Mouse (Mus musculus): ENCODE measurements around the gene Spata2. TPM values are rescaled to one million over a fixed set of nuclear protein-coding genes. Genes with fewer than 3 reads are reported as not detected.

Spata2 gene
- total RNA-seq (2017): 9.5 and 9.7 TPM in 2 replicates

DNA sequence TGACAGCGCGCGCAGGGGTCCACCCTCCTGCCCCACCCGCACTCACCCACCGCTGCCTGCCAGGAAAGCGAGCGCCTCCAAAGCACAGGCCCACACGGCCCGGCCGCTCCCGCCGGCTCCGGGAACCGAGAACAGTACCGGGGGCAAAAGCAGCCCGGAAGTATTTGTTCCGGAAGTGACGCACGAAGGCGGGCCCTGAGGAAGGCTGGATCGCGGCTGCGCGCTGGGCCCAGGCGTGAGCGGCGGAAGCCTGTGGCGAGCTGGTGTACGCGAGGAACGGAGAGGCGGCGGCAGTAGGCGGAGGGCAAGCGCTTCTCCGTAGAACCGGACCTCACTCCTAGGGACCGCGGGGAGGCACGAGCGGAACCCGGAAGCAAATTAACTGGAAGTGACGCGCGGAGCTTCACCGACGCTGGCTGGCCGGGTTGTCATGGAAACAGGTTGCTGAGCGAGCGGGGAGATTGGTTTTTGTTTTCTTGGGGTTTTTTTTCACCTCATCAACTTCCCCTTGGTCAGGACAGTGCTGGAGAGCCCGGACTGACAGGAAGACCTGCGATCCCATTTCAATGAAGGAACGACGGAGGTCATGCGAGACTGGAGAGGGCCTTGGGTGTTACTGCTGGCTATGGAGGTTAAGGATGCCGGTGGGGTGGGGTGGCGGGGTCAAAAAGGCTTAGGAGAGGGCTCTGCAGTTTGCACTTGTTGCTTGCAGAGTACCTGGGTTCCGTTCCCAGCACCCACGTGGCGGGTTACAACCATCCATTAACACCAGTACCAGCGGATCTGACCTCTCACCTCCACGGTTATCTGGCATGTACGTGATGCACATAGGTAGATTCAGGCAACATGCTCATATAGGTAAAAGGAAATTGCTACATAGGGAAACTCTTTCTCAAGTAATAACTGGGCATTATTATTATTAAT is at the start of gene Spata2:
Spata2 (minus strand) TSS at position 175 of the 924 bp plus-strand sequence.
- ATAC-seq (ENCODE audit: extremely low read depth, insufficient number of reproducible peaks, low FRiP score, poor library complexity, severe bottlenecking): peak; percentile 82

DNA sequence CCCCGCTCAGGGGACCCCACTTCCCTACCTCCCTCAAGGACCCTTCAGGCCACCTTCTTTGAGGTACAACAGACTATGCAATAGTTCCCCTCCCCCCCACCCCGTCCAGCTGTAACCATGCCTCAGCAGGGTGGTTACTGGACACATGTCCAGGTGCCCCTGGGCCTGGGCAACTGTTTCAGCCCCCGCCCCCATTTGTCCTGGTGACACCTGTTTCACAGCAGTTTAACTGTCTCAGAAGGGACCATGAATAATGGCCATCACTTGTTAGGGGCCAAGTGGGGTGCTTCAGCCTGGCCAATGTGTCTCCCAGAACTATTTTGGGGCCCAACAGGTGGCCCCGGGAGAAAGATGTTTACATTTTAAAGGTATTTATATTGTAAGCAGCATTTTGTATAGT is 49.7 kb upstream of the Spata2 start:
- ATAC-seq (ENCODE audit: extremely low read depth, insufficient number of reproducible peaks, low FRiP score, poor library complexity, severe bottlenecking): no peak

DNA sequence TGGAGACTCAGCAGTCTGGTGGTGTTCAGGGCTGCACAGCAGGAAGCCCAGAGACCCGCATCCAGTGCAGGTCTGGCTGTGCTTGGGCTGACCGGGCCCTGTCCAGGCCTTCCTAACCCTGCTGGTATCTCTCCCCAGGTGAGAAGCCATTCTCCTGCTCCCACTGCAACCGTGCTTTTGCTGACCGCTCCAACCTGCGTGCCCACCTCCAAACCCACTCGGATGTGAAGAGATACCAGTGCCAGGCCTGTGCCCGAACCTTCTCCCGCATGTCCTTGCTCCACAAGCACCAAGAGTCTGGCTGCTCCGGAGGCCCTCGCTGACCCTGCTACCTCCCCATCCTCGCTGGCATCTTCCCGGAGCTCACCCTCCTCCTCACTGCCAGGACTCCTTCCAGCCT is 49.1 kb upstream of the Spata2 start:
- ATAC-seq (ENCODE audit: extremely low read depth, insufficient number of reproducible peaks, low FRiP score, poor library complexity, severe bottlenecking): no peak

DNA sequence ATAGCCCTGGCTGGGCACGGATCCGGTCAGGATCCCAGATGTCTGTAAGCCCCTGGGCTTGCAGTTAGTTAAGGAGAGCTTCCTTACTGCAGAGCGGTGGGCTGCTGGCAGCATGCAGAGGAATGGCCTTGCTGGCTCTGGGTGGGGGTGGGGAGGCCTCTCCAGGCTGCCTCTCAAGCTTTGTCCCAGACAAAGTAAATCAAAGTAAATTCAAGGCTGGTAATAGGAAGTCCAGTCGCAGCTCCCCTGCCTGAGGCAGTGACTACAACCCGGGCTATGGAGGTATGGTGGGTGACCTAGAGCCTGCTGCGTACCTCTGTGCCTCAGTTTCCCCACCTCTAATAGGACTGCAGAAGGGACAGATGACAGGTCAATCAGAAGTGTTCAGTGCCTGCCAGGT is 48.6 kb upstream of the Spata2 start:
- ATAC-seq (ENCODE audit: extremely low read depth, insufficient number of reproducible peaks, low FRiP score, poor library complexity, severe bottlenecking): no peak

DNA sequence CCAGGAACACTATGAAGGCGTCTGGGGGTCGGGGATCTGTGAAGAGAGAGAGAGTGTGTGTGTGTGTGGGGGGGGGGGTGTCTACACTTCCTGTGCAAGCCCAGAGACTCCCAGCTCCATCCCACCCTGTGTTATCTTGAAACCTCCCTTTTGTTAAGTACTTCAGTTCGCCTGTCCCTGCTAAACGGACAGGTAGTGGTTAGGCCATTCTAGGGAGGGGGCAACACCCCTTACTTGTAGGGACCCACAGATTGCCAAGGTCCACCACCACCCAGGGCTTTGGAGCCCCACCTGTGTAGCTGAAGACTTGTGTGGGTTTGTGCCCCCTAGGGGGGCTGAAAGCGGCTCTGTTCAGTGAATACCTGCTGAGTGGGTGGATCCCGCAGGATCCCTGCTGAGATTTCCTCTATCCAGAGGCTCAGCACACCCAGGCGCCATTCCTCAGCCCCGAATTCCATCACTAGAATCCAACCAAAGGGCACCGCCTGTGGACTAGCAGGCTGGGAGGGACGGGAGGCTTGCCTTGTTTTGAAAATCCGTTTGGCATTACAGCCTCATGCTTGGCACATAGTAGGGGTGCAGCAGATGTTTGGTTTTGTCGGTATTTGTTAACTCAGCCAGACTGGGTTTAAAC is 47.9 kb upstream of the Spata2 start:
- no peak for ATAC-seq (ENCODE audit: extremely low read depth, insufficient number of reproducible peaks, low FRiP score, poor library complexity, severe bottlenecking)

DNA sequence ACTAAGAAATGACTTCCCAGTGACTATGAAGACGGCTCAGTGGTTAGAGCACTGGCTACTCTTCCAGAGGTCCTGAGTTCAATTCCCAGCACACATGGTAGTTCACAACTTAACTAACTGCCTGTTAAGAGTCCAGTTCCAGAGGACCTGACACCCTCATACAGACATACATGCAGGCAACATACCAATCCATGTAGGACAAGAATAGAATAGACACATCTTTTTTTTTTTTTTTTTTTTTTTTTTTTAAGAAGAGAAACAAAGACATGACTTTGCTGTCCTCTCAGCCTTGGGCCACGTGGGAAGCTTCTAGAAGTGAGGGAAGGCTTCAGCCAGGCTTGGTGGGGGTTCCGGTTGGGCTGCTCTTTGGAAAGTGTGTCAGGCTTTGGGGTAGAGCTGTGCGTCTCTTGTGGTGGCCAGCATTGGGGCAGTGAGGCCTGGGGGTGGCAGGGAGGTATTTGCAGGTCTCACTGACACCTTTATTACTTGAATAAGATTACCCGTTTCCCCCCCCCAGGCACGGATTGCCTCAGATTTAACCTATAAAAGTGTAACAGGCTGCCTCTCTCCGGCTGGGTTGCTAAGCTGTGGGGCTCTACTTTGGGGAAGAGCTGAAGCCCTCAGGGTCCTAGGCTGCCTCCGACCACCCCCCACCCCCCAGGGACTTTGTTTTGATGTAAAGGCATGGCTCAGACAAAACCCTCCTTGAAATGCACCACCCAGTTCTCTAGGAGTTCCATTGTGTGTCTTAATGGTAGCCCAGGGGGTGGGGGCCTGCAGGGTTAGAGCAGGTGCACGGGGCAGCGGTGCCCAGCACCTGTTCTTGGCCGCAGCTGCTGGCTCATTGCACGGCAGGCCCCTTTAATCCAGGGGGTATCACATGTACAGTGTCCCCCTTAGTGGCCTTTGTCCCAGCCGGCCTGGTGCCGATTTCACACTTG is 47.1 kb upstream of the Spata2 start:
- no peak for ATAC-seq (ENCODE audit: extremely low read depth, insufficient number of reproducible peaks, low FRiP score, poor library complexity, severe bottlenecking)

DNA sequence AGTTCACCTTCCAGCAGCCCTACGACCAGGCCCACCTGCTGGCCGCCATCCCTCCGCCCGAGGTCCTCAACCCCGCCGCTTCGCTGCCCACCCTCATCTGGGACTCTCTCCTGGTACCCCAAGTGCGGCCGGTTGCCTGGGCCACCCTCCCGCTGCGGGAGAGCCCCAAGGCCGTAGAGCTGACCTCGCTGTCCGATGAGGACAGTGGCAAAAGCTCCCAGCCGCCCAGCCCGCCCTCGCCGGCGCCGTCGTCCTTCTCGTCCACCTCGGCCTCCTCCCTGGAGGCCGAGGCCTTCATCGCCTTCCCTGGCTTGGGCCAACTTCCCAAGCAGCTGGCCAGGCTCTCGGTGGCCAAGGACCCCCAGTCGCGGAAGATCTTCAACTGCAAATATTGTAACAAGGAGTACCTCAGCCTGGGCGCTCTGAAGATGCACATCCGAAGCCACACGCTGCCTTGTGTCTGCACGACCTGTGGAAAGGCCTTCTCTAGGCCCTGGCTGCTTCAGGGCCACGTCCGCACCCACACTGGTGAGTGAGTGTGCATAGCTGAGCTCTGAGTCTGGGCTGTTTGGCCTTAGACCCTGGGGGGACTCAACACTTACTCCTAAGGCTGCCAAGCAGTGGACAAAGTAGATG is 46.1 kb upstream of the Spata2 start:
- ATAC-seq (ENCODE audit: extremely low read depth, insufficient number of reproducible peaks, low FRiP score, poor library complexity, severe bottlenecking): no peak

DNA sequence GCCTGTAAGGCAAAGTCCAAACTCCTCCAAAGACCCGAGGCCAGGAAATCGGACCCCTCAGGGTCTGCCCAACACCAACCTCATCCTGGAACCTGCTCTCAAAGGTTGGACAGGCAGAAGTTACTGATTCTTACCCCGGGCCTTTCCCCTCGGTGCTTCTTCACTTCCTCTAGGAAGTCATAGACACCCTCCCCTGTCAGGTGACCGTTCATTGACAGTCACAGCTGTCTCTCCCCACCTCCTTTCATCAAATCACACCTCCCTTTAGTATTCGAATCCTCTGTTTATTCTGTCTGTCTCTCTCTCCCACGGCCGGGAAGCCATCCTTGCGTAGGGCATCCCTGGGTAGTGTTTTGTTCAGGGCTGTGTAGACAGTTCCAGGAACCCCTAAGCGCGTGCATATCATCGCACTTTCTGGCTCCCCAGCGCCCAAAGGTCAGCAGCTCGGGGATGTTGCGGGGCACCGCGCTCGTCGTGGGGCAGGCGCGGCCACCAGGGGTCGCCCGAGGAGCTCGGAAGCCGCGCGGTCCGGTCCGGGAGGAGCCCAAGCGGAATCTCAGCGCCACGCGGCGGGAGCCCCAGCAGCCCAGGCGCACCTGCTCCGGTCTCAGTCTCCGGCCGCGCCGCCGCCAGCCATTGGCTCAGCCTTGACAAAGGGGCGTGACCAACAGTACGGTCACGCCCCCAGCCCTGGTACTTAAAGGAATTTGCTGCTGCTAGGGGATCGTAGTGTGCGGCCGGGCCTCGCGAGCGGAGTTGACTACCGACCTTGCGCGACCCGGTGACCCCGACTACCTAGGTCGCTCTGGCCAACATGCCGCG is 45.0 kb upstream of the Spata2 start, which contains the start of gene Snai1:
Snai1 (plus strand) TSS at position 720 of the 822 bp plus-strand sequence.
- ATAC-seq (ENCODE audit: extremely low read depth, insufficient number of reproducible peaks, low FRiP score, poor library complexity, severe bottlenecking): peak; percentile 75

DNA sequence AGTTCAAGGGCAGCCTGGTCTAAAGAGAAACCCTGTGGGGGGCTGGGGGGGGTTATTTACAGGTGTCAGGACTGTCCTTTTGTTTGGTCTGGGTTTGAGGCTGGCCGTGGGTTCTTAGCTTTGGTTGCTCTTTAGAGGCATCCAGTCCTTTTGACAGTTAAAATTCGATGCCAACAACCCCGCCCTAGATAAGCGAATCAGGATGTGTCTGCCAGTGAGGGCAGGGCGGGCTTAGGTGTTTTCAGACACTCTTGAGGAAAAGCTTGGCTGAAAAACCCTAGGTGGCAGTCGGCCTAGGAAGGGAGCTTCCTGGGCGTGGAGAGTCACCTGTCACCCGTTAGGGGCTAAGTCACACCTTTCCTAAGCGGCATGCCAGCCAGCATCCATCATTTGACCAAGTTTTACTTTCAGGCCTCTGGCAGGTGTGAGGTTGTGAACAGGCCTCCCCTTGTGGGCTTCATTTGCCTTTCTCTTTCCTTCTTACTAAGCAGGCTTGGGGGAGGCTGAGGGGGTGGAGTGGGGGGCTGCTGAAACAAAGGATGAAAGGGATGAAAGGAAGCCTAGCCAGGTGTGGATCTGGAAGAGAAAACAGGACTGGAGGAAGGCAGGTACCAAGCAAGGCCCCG is 43.7 kb upstream of the Spata2 start:
- no peak for ATAC-seq (ENCODE audit: extremely low read depth, insufficient number of reproducible peaks, low FRiP score, poor library complexity, severe bottlenecking)

DNA sequence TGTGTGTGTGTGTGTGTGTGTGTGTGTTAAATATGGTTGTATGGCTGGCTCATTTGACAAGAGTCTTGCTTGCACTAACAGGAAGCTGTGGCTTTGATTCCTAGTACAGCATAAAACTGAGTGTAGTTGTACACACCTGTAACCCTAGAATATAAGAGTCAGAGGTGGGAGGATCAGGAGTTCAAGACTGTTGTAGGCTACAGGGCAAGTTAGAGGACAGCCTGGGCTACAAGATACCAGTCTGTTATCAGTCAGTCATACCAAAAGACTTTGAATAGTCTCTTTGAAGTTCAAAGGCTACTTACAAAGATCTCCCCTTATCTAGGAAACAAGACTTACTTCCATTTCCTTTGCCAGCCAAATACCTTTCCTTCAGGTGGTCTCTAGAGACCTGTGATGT is 41.2 kb upstream of the Spata2 start:
- ATAC-seq (ENCODE audit: extremely low read depth, insufficient number of reproducible peaks, low FRiP score, poor library complexity, severe bottlenecking): no peak

DNA sequence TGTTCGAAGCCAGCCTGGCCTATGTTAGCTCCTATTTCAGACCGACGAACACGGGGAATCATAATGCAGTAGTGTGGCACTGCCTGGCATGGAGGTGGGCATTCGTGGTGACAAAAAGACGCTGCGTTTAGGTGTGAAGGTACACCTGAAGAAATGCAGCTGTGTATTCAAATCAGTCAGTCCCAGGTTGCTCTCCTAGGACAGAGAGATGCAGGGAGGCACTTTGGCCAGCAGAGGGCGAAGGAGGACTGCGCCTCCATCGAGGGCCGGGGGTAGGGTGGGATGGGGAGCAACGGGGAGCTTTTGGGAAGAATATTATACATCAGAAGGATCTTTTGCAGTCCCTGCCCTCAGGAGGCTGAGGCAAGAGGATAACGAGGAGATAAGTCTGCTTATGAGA is 39.4 kb upstream of the Spata2 start:
- peak; percentile 69 for ATAC-seq (ENCODE audit: extremely low read depth, insufficient number of reproducible peaks, low FRiP score, poor library complexity, severe bottlenecking)

DNA sequence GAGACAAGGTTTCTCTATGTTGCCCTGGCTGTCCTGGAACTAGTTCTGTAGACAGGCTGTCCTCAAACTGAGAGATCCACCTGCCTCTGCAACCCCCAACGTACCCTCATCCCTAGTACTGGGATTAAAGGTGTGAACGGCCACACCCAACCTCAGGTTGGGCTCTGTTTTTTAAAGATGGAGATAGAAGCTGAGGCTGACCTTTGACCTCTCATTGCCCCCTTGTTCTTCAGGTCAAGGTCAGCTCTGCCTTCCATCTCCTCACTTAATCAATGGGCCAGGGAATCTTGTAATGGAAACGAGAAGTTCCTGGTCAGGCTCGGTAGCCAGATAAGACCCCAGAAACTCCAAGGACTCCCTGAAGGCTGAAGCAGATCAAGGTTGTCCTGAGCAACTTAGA is 37.8 kb upstream of the Spata2 start:
- ATAC-seq (ENCODE audit: extremely low read depth, insufficient number of reproducible peaks, low FRiP score, poor library complexity, severe bottlenecking): no peak

DNA sequence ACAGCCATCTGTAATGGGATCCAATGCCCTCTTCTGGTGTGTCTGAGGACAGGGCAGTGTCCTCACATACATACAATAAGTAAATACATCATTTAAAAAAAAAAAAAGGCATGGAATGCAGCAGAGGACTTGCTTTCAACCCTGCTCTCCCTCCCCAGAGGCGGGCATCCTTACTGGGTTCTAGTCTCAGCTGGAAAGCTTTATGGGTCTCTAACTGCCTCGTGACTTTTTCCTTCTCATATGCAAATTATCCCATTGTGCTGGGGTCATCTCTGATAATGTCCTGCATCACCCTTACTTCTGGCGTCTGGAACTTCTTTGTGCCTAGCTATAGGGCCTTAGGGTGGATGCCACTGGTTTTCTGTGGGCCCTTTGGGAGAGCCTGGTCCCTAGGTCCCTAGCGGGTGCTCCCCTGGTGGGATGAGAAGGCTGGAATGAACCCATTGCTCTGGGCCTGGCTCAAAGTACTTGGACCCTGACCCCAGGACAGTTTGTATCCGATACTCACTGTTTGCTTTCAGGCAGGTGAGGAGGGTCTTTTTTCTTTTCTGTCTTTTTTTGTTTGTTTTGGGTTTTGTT is 37.3 kb upstream of the Spata2 start:
- no peak for ATAC-seq (ENCODE audit: extremely low read depth, insufficient number of reproducible peaks, low FRiP score, poor library complexity, severe bottlenecking)

DNA sequence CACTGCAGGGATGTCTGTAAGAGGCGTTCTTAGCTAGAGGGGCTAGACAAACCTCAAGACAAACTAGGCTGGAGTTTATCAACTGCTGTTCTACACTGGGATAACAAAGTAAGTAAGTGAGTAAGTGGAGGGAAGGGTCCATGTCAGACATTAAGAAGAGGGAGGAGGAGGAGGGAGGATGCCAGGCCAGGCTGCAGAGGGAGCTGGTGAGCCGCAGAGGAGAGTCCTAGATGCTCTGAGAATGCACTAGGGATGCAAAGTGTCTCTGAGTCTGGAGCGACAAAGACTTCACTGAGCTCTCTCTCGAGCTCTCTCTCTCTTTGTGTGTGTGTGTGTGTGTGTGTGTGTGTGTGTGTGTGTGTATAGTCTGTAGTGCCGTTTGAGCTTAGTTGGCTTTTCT is 35.6 kb upstream of the Spata2 start:
- no peak for ATAC-seq (ENCODE audit: extremely low read depth, insufficient number of reproducible peaks, low FRiP score, poor library complexity, severe bottlenecking)

DNA sequence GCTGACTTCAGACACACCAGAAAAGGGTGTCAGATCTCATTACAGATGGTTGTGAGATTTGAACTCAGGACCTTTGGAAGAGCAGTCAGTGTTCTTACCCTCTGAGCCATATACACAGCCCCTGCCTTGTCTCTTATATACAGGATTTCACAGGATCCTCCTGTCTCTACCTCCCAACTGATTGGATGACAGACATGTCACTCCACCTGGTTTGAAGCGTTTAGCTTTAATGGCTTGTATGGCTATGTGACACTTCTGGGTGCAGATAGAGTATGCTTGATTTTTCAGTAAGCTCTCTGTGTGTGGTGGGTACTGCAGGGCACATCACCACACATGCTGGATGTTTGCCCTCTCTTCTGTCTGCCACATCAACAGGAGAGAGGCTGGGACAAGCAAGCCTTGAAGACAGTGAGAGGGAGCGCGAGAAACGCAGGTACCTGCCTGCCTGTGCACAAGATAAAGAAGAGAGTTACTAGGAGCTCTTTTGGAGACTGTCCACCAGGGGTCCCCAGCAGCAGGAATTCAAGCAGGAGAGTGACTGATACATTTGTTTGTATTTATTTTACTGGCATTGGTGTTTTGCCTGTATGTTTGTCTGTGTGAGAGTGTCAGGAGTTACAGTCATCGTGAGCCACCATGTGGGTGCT is 27.0 kb upstream of the Spata2 start:
- no peak for ATAC-seq (ENCODE audit: extremely low read depth, insufficient number of reproducible peaks, low FRiP score, poor library complexity, severe bottlenecking)

DNA sequence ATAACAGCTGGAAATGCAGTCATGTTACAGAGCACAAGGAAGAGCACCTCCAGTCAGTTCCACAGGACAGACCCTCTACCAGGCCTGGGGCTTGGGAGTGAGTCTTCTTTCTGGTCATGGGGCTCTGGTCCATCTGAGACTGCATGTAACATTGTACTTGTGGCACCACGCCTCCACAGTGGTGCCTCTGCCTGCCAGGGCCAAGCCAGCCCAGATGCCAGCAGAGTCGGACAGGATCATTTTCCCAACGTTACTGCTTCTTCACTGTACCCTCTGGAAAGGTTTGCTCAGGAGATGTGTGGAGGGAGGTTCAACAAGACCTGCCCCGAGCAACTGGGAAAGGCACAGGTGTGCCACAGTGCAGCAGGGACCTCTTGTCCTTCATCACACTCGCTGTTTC is 23.0 kb upstream of the Spata2 start:
- no peak for ATAC-seq (ENCODE audit: extremely low read depth, insufficient number of reproducible peaks, low FRiP score, poor library complexity, severe bottlenecking)

DNA sequence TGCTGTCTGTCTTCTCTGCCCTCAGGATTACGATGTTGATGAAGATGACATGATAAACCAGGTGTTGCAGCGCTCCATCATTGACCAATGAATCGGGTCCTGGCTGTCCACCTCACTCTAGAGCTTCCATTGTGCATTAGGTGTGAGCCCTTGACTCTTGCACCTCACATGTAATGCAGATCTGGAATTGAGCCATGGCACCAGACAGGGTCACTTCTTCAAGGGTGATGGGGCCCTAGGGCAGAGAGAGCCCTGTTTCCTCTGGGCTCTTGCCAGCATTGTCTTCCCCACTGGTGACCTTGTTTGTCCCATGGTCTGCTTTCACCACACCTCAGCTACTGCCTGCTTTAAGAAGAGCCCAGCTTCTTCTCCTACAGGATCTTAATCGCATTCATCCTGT is 22.0 kb upstream of the Spata2 start:
- ATAC-seq (ENCODE audit: extremely low read depth, insufficient number of reproducible peaks, low FRiP score, poor library complexity, severe bottlenecking): no peak
